Mouse (Mus musculus) bone marrow, adult 2 months (tissue): Measurements from ENCODE around the gene Gm8369.

ENCODE experiments used
- CTCF ChIP-seq: fragments of 200-500 bp; IDR thresholded peaks from 2 replicates; pipeline ENCODE4 v1.5.1; 2011; ENCODE audit warnings: low read length, control low read depth; ENCODE audit not compliant: control insufficient read depth, insufficient read depth
- POLR2A ChIP-seq: fragments of 200-500 bp; IDR thresholded peaks from 2 replicates; pipeline ENCODE4 v1.6.1; 2011; ENCODE audit warnings: low read depth, mild to moderate bottlenecking, control low read depth, low read length, borderline replicate concordance; ENCODE audit not compliant: control insufficient read depth

GRCm38 (mm10) chr19:11483941-11484340 is 1.8 kb upstream of the Gm8369 start:
- TF ChIP-seq CTCF = no peak
- no peak for TF ChIP-seq POLR2A
